ENCODE assay signal across 21 mouse cellular contexts in genomic region chr13:96675756-96676155, GRCm38 (mm10).
"Had no signal": no experiment of that assay in that cellular context is flagged by ENCODE, and none has a peak within 500 bp of the region (broad histone marks: within the 10 kb centered on the region; RNA-seq: fewer than 3 reads in every experiment).

No protein-coding gene starts in this region.

- H3K27me3 ChIP-seq: liver, embryonic 15.5 days; lung, embryonic 15.5 days; neural tube, embryonic 13.5 days; neural tube, embryonic 15.5 days had no signal

- DNase-seq: liver, postnatal 0 days; lung, adult 2 months; lung, postnatal 14 days; lung, postnatal 4 days; midbrain, embryonic 14.5 days; retina, postnatal 1 day; right cerebral cortex, adult 18-20 months; right cerebral cortex, postnatal 25 days; right cerebral cortex, postnatal 4 days; spleen, adult 18-20 months; thymus, adult 18-20 months; thymus, postnatal 25 days; thymus, postnatal 4 days had no signal

- H3K4me2 ChIP-seq: liver, embryonic 15.5 days; lung, embryonic 15.5 days; neural tube, embryonic 13.5 days; neural tube, embryonic 15.5 days had no signal

- H3K36me3 ChIP-seq: liver, embryonic 15.5 days; lung, embryonic 15.5 days; midbrain, embryonic 10.5 days; neural tube, embryonic 13.5 days; neural tube, embryonic 15.5 days had no signal

- H3K9me3 ChIP-seq: liver, embryonic 15.5 days; lung, embryonic 15.5 days; midbrain, embryonic 10.5 days; neural tube, embryonic 13.5 days; neural tube, embryonic 15.5 days had no signal

- H3K27ac ChIP-seq: liver, embryonic 15.5 days; lung, embryonic 15.5 days; midbrain, embryonic 10.5 days; neural tube, embryonic 13.5 days; neural tube, embryonic 15.5 days had no signal

- H3K4me3 ChIP-seq: liver, embryonic 15.5 days; lung, embryonic 15.5 days; midbrain, embryonic 10.5 days; myocyte; neural tube, embryonic 13.5 days; neural tube, embryonic 15.5 days had no signal

- H3K9ac ChIP-seq: liver, embryonic 15.5 days; liver, postnatal 0 days; lung, embryonic 15.5 days; neural tube, embryonic 13.5 days; neural tube, embryonic 15.5 days had no signal

- ATAC-seq: liver, postnatal 0 days; lung, postnatal 0 days; midbrain, embryonic 16.5 days had no signal
